Mouse (Mus musculus) CH12.LX (cell line): ENCODE data around the gene Ms4a5. TPM values are rescaled to one million over a fixed set of nuclear protein-coding genes. Genes with fewer than 3 reads are reported as not detected.

Source experiments
- DNase-seq: peaks from one replicate; pipeline ENCODE4 v3.0.0-alpha.2; 2013; ENCODE audit errors: extremely low read depth
- H3K27ac ChIP-seq: 2 replicates; pipeline ENCODE4 v1.5.1; 2012; ENCODE audit warnings: low read depth, mild to moderate bottlenecking, control low read depth, moderate library complexity; ENCODE audit not compliant: insufficient read depth
- H3K27me3 ChIP-seq: replicated peaks from 2 replicates; pipeline ENCODE3; 2012; ENCODE audit warnings: inconsistent platforms
- H3K36me3 ChIP-seq, 2 experiments: replicated peaks in 1 of 2; 2 replicates each; pipeline versions ENCODE3 to v1.6.1; 2012; ENCODE audit warnings: inconsistent platforms in 1 of 2, low read length in 1 of 2, mild to moderate bottlenecking in 1 of 2, mixed read lengths in 1 of 2, moderate library complexity in 1 of 2; ENCODE audit not compliant: control insufficient read depth in 1 of 2, insufficient read depth in 1 of 2
- H3K4me1 ChIP-seq, 2 experiments: 2 replicates each; pipeline ENCODE4 v1.6.1; 2012; ENCODE audit warnings: inconsistent platforms in 1 of 2, moderate library complexity in 1 of 2; ENCODE audit not compliant: insufficient read depth in 2 of 2, control insufficient read depth in 1 of 2
- H3K4me2 ChIP-seq: 2 replicates; pipeline ENCODE4 v1.6.1; 2012; ENCODE audit warnings: low read depth, mild to moderate bottlenecking, control low read depth; ENCODE audit not compliant: poor library complexity, insufficient read depth, severe bottlenecking
- H3K4me3 ChIP-seq, 3 experiments: fragments of 150-350 bp in 1 of 3; sonication (generic) in 1 of 3; replicated peaks in 1 of 3; 2 replicates each; pipeline versions ENCODE3 to v1.5.1; 2011 to 2012; ENCODE audit warnings: low read depth in 2 of 3, low read length in 2 of 3, mild to moderate bottlenecking in 2 of 3, moderate library complexity in 2 of 3, control low read depth in 1 of 3, improper control_type of control experiment in 1 of 3, inconsistent platforms in 1 of 3, mixed read lengths in 1 of 3; ENCODE audit not compliant: poor library complexity in 1 of 3
- H3K79me2 ChIP-seq: replicated peaks from 2 replicates; pipeline ENCODE4 v1.6.1; 2012; ENCODE audit warnings: mild to moderate bottlenecking, moderate library complexity; ENCODE audit not compliant: control insufficient read depth, poor library complexity, insufficient read depth, severe bottlenecking; ENCODE audit errors: extremely low read depth
- H3K9ac ChIP-seq: 2 replicates; pipeline ENCODE4 v1.6.1; 2012; ENCODE audit warnings: low read depth, mild to moderate bottlenecking, control low read depth, moderate library complexity; ENCODE audit not compliant: insufficient read depth
- H3K9me3 ChIP-seq: replicated peaks from 2 replicates; pipeline ENCODE3; 2012; ENCODE audit warnings: low read length, inconsistent platforms, mixed read lengths
- BHLHE40 ChIP-seq: IDR thresholded peaks from 2 replicates; pipeline ENCODE4 v1.6.1; 2011; ENCODE audit warnings: mild to moderate bottlenecking, low read depth, low read length, improper control_type of control experiment
- CHD1 ChIP-seq: IDR thresholded peaks from 2 replicates; pipeline ENCODE4 v1.6.1; 2012; ENCODE audit warnings: low read depth, low read length, improper control_type of control experiment, inconsistent platforms
- CHD2 ChIP-seq: IDR thresholded peaks from 2 replicates; pipeline ENCODE4 v1.6.1; 2011; ENCODE audit warnings: low read length, improper control_type of control experiment
- CTCF ChIP-seq, 2 experiments: IDR thresholded peaks in 1 of 2; conservative IDR thresholded peaks in 1 of 2; 2 replicates each; pipeline ENCODE4 v1.5.1; 2011 to 2012; ENCODE audit warnings: low read depth in 2 of 2, low read length in 2 of 2, improper control_type of control experiment in 1 of 2, inconsistent platforms in 1 of 2, mild to moderate bottlenecking in 1 of 2, moderate library complexity in 1 of 2
- E2F4 ChIP-seq: IDR thresholded peaks from 2 replicates; pipeline ENCODE4 v1.6.1; 2011; ENCODE audit warnings: low read depth, low read length, improper control_type of control experiment; ENCODE audit not compliant: insufficient replicate concordance
- ELF1 ChIP-seq: IDR thresholded peaks from 2 replicates; pipeline ENCODE4 v1.6.1; 2014; ENCODE audit warnings: low read depth, mild to moderate bottlenecking, inconsistent platforms, low read length, improper control_type of control experiment
- EP300 ChIP-seq: IDR thresholded peaks from 2 replicates; pipeline ENCODE4 v1.6.1; 2011; ENCODE audit warnings: low read length, improper control_type of control experiment
- ETS1 ChIP-seq: conservative IDR thresholded peaks from 2 replicates; pipeline ENCODE4 v1.6.1; 2012; ENCODE audit warnings: low read depth, mild to moderate bottlenecking, inconsistent platforms, low read length, improper control_type of control experiment, moderate library complexity
- GABPA ChIP-seq: IDR thresholded peaks from 2 replicates; pipeline ENCODE4 v1.6.1; 2012; ENCODE audit warnings: low read depth, low read length, improper control_type of control experiment, inconsistent platforms; ENCODE audit not compliant: insufficient replicate concordance
- HCFC1 ChIP-seq: IDR thresholded peaks from 2 replicates; pipeline ENCODE4 v1.6.1; 2012; ENCODE audit warnings: low read depth, mild to moderate bottlenecking, inconsistent platforms, low read length, improper control_type of control experiment
- JUN ChIP-seq: IDR thresholded peaks from 2 replicates; pipeline ENCODE4 v1.6.1; 2011; ENCODE audit warnings: low read depth, mild to moderate bottlenecking, low read length, improper control_type of control experiment, moderate library complexity; ENCODE audit not compliant: insufficient read depth
- JUND ChIP-seq: conservative IDR thresholded peaks from 2 replicates; pipeline ENCODE4 v1.6.1; 2011; ENCODE audit warnings: low read depth, low read length, improper control_type of control experiment
- KAT2A ChIP-seq: IDR thresholded peaks from 2 replicates; pipeline ENCODE4 v1.6.1; 2012; ENCODE audit warnings: low read length, improper control_type of control experiment, inconsistent platforms; ENCODE audit not compliant: insufficient replicate concordance
- MAFK ChIP-seq: IDR thresholded peaks from 2 replicates; pipeline ENCODE4 v1.6.1; 2011; ENCODE audit warnings: low read length, improper control_type of control experiment; ENCODE audit not compliant: insufficient replicate concordance
- MAX ChIP-seq: IDR thresholded peaks from 2 replicates; pipeline ENCODE4 v1.6.1; 2011; ENCODE audit warnings: low read length, improper control_type of control experiment
- MAZ ChIP-seq: IDR thresholded peaks from 2 replicates; pipeline ENCODE4 v1.6.1; 2012; ENCODE audit warnings: low read depth, mild to moderate bottlenecking, inconsistent platforms, low read length, improper control_type of control experiment, moderate library complexity
- MEF2A ChIP-seq: IDR thresholded peaks from 2 replicates; pipeline ENCODE4 v1.6.1; 2014; ENCODE audit warnings: low read depth, mild to moderate bottlenecking, inconsistent platforms, low read length, improper control_type of control experiment, borderline replicate concordance
- MXI1 ChIP-seq: IDR thresholded peaks from 2 replicates; pipeline ENCODE4 v1.6.1; 2011; ENCODE audit warnings: mild to moderate bottlenecking, low read depth, low read length, improper control_type of control experiment
- MYC ChIP-seq: IDR thresholded peaks from 2 replicates; pipeline ENCODE4 v1.6.1; 2011; ENCODE audit warnings: low read depth, mild to moderate bottlenecking, improper control_type of control experiment, low read length
- NELFE ChIP-seq: IDR thresholded peaks from 2 replicates; pipeline ENCODE4 v1.6.1; 2011; ENCODE audit warnings: low read depth, low read length, improper control_type of control experiment
- NRF1 ChIP-seq: IDR thresholded peaks from 2 replicates; pipeline ENCODE4 v1.6.1; 2014; ENCODE audit warnings: low read depth, mild to moderate bottlenecking, inconsistent platforms, low read length, improper control_type of control experiment, moderate library complexity
- PAX5 ChIP-seq: IDR thresholded peaks from 2 replicates; pipeline ENCODE4 v1.6.1; 2012; ENCODE audit warnings: low read length, inconsistent platforms, mixed read lengths
- POLR2AphosphoS2 ChIP-seq: IDR thresholded peaks from 2 replicates; pipeline ENCODE4 v1.6.1; 2011; ENCODE audit warnings: low read depth, low read length, improper control_type of control experiment
- RCOR1 ChIP-seq: conservative IDR thresholded peaks from 2 replicates; pipeline ENCODE4 v1.6.1; 2012; ENCODE audit warnings: low read depth, mild to moderate bottlenecking, inconsistent platforms, low read length, improper control_type of control experiment
- SIN3A ChIP-seq: IDR thresholded peaks from 2 replicates; pipeline ENCODE4 v1.6.1; 2012; ENCODE audit warnings: low read length, improper control_type of control experiment, inconsistent platforms
- SMC3 ChIP-seq: IDR thresholded peaks from 2 replicates; pipeline ENCODE4 v1.6.1; 2011; ENCODE audit warnings: low read depth, low read length, improper control_type of control experiment
- TBP ChIP-seq: conservative IDR thresholded peaks from 2 replicates; pipeline ENCODE4 v1.6.1; 2011; ENCODE audit warnings: low read depth, low read length, improper control_type of control experiment
- TCF12 ChIP-seq: IDR thresholded peaks from 2 replicates; pipeline ENCODE4 v1.6.1; 2014; ENCODE audit warnings: low read depth, mild to moderate bottlenecking, inconsistent platforms, low read length, improper control_type of control experiment
- UBTF ChIP-seq: IDR thresholded peaks from 2 replicates; pipeline ENCODE4 v1.6.1; 2012; ENCODE audit warnings: low read depth, mild to moderate bottlenecking, inconsistent platforms, low read length, improper control_type of control experiment, moderate library complexity
- USF1 ChIP-seq: IDR thresholded peaks from 2 replicates; pipeline ENCODE4 v1.6.1; 2014; ENCODE audit warnings: low read depth, mild to moderate bottlenecking, inconsistent platforms, low read length, improper control_type of control experiment
- ZMIZ1 ChIP-seq: IDR thresholded peaks from 2 replicates; pipeline ENCODE4 v1.6.1; 2012; ENCODE audit warnings: low read depth, mild to moderate bottlenecking, inconsistent platforms, low read length, improper control_type of control experiment
- ZNF384 ChIP-seq: IDR thresholded peaks from 2 replicates; pipeline ENCODE4 v1.6.1; 2012; ENCODE audit warnings: low read depth, low read length, improper control_type of control experiment, inconsistent platforms
- dilution Hi-C: fragments of 300-500 bp; cut with MboI; formaldehyde crosslinking; loops from 2 replicates; pipeline ENCODE4 v1.14.3; 2020; ENCODE audit warnings: low sequenced_read_pairs; ENCODE audit not compliant: extremely low pct_unique_long_range_greater_than_20kb, extremely low pct_ligation_motif_present
- in situ Hi-C: fragments of 300-500 bp; cut with MboI; formaldehyde crosslinking; loops from 3 replicates; pipeline ENCODE4 v1.14.3; 2019; ENCODE audit warnings: low sequenced_read_pairs, low pct_ligation_motif_present, low pct_unique_long_range_greater_than_20kb, mixed read lengths
- polyA plus RNA-seq: library from polyadenylated mRNA; unstranded; fragments of >175 nt; gene quantifications from 2 replicates; pipeline ENCODE4 v1.2.1, GENCODE M21; 2012; ENCODE audit warnings: low read depth; ENCODE audit not compliant: insufficient read length
- total RNA-seq, 2 experiments: library from RNA; depleted of rRNA; stranded (reverse); fragments of 300-350 nt in 1 of 2; fragments of >200 nt in 1 of 2; gene quantifications; 2 replicates each; pipeline ENCODE4 v1.2.3; 2012 to 2014

Ms4a5 gene
- total and polyA plus RNA-seq, 3 experiments, result not detected

- TF ChIP-seq EP300, result no peak
- 0 out of 2 replicates have a peak, but pooled peaks have one; percentile 42 for TF ChIP-seq KAT2A
- TF ChIP-seq RCOR1, result no peak
- TF ChIP-seq UBTF, result no peak
- TF ChIP-seq SMC3, result no peak
- TF ChIP-seq HCFC1, result no peak
- TF ChIP-seq TCF12, result 0 out of 2 replicates have a peak, but pooled peaks have one; percentile 59
- TF ChIP-seq POLR2AphosphoS2, result no peak
- no peak for TF ChIP-seq TBP
- TF ChIP-seq ZMIZ1, result no peak
- TF ChIP-seq CHD1, result no peak
These were observed 16.7 kb downstream of the Ms4a5 start (continued) for GRCm38 (mm10) chr19:11266956-11267355.

- peak within 1 kb of the TSS; percentile 50 for H3K9ac ChIP-seq
- H3K27ac ChIP-seq, result peak within 1 kb of the TSS; percentile 87
- DNase-seq, result peak; percentile 97
- dilution Hi-C loops (no loop called here), in situ Hi-C loops (no loop called here)
- peak within 1 kb of the TSS; percentile 54 to 74 (median 70) for H3K4me3 ChIP-seq
- no peaks in the 10 kb centered on the region for H3K9me3 ChIP-seq
- H3K36me3 ChIP-seq, result peaks cover 0 to 14% of the 10 kb centered on the region in 2 experiments
- H3K4me2 ChIP-seq, result peak within 1 kb of the TSS; percentile 80
- peaks cover 7 to 29% of the 10 kb centered on the region in 2 experiments; a peak in 3 of 4 replicates for H3K4me1 ChIP-seq
- H3K79me2 ChIP-seq, result peaks cover 28% of the 10 kb centered on the region
- no peaks in the 10 kb centered on the region for H3K27me3 ChIP-seq
- TF ChIP-seq UBTF (peak; percentile 81; the same call in 1 of the 2 replicates), SIN3A (no peak; the same call in 1 of the 2 replicates), KAT2A (0 out of 2 replicates have a peak, but pooled peaks have one; percentile 61), MAX (peak; percentile 96), NRF1 (no peak), JUN (peak; percentile 62), HCFC1 (peak; percentile 4; the same call in 1 of the 2 replicates), MAZ (peak; percentile 78), POLR2AphosphoS2 (peak; percentile 61; the same call in 1 of the 2 replicates), MXI1 (peak; percentile 65), ELF1 (peak; percentile 70), CHD2 (peak; percentile 63), E2F4 (no peak), NELFE (peak; percentile 77), RCOR1 (no peak; the same call in 1 of the 2 replicates), GABPA (no peak), EP300 (peak; percentile 85), JUND (peak; percentile 48), ZNF384 (no peak; the same call in 1 of the 2 replicates), TCF12 (peak; percentile 86), CTCF (conservative IDR thresholded peaks at IDR 0.05 in 1 of 2, IDR thresholded peaks at IDR 0.05 in 1 of 2; ENCODE audit: low read depth in 2 of 2, low read length in 2 of 2) (no peak), SMC3 (no peak), MEF2A (peak; percentile 96), BHLHE40 (peak; percentile 93), PAX5 (no peak), TBP (peak; percentile 88), CHD1 (no peak; the same call in 1 of the 2 replicates), ETS1 (peak; percentile 90), USF1 (peak; percentile 92), MYC (peak; percentile 76), ZMIZ1 (peak; percentile 72; the same call in 1 of the 2 replicates), MAFK (peak; percentile 59; the same call in 1 of the 2 replicates)
These were observed 17.4 kb downstream of the Ms4a5 start, which contains the start of gene Ms4a1 for GRCm38 (mm10) chr19:11266052-11266845. TSS of gene Ms4a1 (minus strand) at chr19:11266241.
